Mouse (Mus musculus) ES-E14 (cell line): Measurements from ENCODE around the gene Alox5ap.

ENCODE experiments used
- HCFC1 ChIP-seq: IDR thresholded peaks from 2 replicates; pipeline ENCODE4 v1.6.1; 2012; ENCODE audit warnings: low read length, inconsistent platforms, borderline replicate concordance; ENCODE audit not compliant: insufficient read depth
- MAFK ChIP-seq: IDR thresholded peaks from 2 replicates; pipeline ENCODE4 v1.6.1; 2014; ENCODE audit warnings: mild to moderate bottlenecking, low read depth, low read length, inconsistent platforms; ENCODE audit not compliant: insufficient read depth
- ZC3H11A ChIP-seq: IDR thresholded peaks from 2 replicates; pipeline ENCODE4 v1.6.1; 2012; ENCODE audit warnings: low read depth, mild to moderate bottlenecking, inconsistent platforms, low read length, borderline replicate concordance
- ZNF384 ChIP-seq: IDR thresholded peaks from 2 replicates; pipeline ENCODE4 v1.6.1; 2012; ENCODE audit warnings: low read depth, low read length, inconsistent platforms

GRCm38 (mm10) chr5:149329098-149329887 is 64.7 kb downstream of the Alox5ap start:
- no peak for TF ChIP-seq HCFC1
- TF ChIP-seq ZC3H11A, result no peak
- TF ChIP-seq MAFK, result no peak
- no peak for TF ChIP-seq ZNF384
